Mouse (Mus musculus) heart, embryonic 11.5 days (tissue): ENCODE data around the gene Alox12. TPM values are rescaled to one million over a fixed set of nuclear protein-coding genes. Genes with fewer than 3 reads are reported as not detected.

Source experiments
- ATAC-seq: fragments of 200-750 bp; cut with Nextera tagmentation; replicated peaks from 2 replicates; pipeline ENCODE4 v1.8.0; 2017; ENCODE audit warnings: moderate library complexity; ENCODE audit not compliant: insufficient number of reproducible peaks, low FRiP score, low TSS enrichment
- H3K27ac ChIP-seq: fragments of 300-500 bp; sonication (generic); 2 replicates; pipeline ENCODE4 v1.5.1; 2014; ENCODE audit warnings: mild to moderate bottlenecking, low read depth, low read length
- H3K27me3 ChIP-seq: fragments of 300-500 bp; sonication (generic); 2 replicates; pipeline ENCODE4 v1.6.1; 2014; ENCODE audit warnings: mild to moderate bottlenecking, low read length, mixed read lengths; ENCODE audit not compliant: control insufficient read depth, insufficient read depth
- H3K36me3 ChIP-seq: fragments of 300-500 bp; sonication (generic); 2 replicates; pipeline ENCODE4 v1.6.1; 2014; ENCODE audit warnings: mild to moderate bottlenecking, low read length, moderate library complexity, mixed read lengths; ENCODE audit not compliant: control insufficient read depth, insufficient read depth
- H3K4me1 ChIP-seq: fragments of 300-500 bp; sonication (generic); 2 replicates; pipeline ENCODE4 v1.6.1; 2014; ENCODE audit warnings: low read length; ENCODE audit not compliant: control insufficient read depth, insufficient read depth
- H3K4me2 ChIP-seq: fragments of 300-500 bp; sonication (generic); 2 replicates; pipeline ENCODE4 v1.6.1; 2014; ENCODE audit warnings: mild to moderate bottlenecking, moderate library complexity
- H3K4me3 ChIP-seq: fragments of 300-500 bp; sonication (generic); 2 replicates; pipeline ENCODE4 v1.5.1; 2014; ENCODE audit warnings: low read depth, low read length
- H3K9ac ChIP-seq: fragments of 300-500 bp; sonication (generic); 2 replicates; pipeline ENCODE4 v1.6.1; 2014; ENCODE audit warnings: mild to moderate bottlenecking, low read depth, low read length, moderate library complexity
- H3K9me3 ChIP-seq: fragments of 300-500 bp; sonication (generic); replicated peaks from 2 replicates; pipeline ENCODE4 v1.6.1; 2016; ENCODE audit warnings: low read length; ENCODE audit not compliant: control insufficient read depth
- WGBS: fragments of 180-500 bp; shearing (Covaris S2); extraction: QIAGEN DNeasy Blood & Tissue Kit; methylation state at CpG from one replicate; pipeline ENCODE4 v1.1.7; 2014; ENCODE audit not compliant: insufficient replicate concordance; 5-methylcytosine and 5-hydroxymethylcytosine counted together
- polyA plus RNA-seq: library from polyadenylated mRNA; unstranded; fragments of >200 nt; fragmentation: Nextera tagmentation; extraction: Ambion mirVana; gene quantifications from 2 replicates; pipeline ENCODE4 v1.2.1, GENCODE M21; 2014

Alox12 gene
- polyA plus RNA-seq, 1 experiment from 2014 or later = 5.8 TPM

- peak within 1 kb of the TSS; percentile 48 for H3K4me3 ChIP-seq
- H3K27ac ChIP-seq = peak within 1 kb of the TSS; percentile 93
- 4% methylated on average over 39 of the region's 39 CpGs for WGBS
- peak within 1 kb of the TSS; percentile 68 for H3K4me2 ChIP-seq
- H3K4me1 ChIP-seq = peaks cover 44% of the 10 kb centered on the region
- ATAC-seq = no peak
- peaks cover 55% of the 10 kb centered on the region for H3K27me3 ChIP-seq
- H3K9me3 ChIP-seq = no peaks in the 10 kb centered on the region
- no peaks in the 10 kb centered on the region for H3K36me3 ChIP-seq
- H3K9ac ChIP-seq = peak within 1 kb of the TSS; percentile 75
Measured at GRCm38 (mm10) chr11:70229260-70230010, 25.7 kb downstream of the Alox12 start, which contains the start of gene Bcl6b. Gene Bcl6b, minus strand, starts transcription at chr11:70229798.

DNA sequence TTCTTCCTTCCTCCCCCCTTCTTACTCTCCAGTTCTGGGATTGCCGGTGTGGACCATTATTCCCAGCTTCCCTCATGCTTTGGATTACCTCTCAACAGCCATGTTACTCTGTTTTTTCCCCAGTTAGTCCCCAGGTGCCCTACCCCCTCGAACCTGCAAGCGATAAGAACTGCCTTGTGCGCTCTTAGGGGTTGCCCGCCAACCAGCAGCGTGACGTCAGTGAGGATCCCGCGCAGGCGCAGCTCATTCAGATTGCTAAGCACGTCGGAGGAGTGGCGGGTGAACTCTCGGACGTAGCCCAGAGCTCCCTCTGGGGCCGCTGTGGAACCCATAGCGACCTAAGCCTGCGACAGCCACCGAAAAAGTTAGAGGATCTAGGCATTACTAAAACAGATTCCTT is 26.3 kb downstream of the Alox12 start:
- Histone ChIP-seq H3K4me1 (peaks cover 44% of the 10 kb centered on the region), H3K27ac (peak overlapping the region; percentile 93), H3K9ac (peak overlapping the region; percentile 75), H3K4me3 (peak overlapping the region; percentile 48), H3K4me2 (peak overlapping the region; percentile 68), H3K27me3 (peaks cover 55% of the 10 kb centered on the region), H3K36me3 (no peaks in the 10 kb centered on the region), H3K9me3 (no peaks in the 10 kb centered on the region)
- peak; percentile 74 for ATAC-seq
- WGBS = 0% methylated on average over 19 of the region's 19 CpGs

GRCm38 (mm10) chr11:70227661-70228245 is 27.4 kb downstream of the Alox12 start:
- ATAC-seq = no peak
- H3K36me3 ChIP-seq = no peaks in the 10 kb centered on the region
- 0 out of 2 replicates have a peak overlapping the region, but pooled peaks have one; percentile 18 for H3K27ac ChIP-seq
- H3K9ac ChIP-seq = peak overlapping the region; percentile 75; the same call in 1 of the 2 replicates
- 71% methylated on average over 4 of the region's 4 CpGs for WGBS
- H3K4me1 ChIP-seq = peaks cover 43% of the 10 kb centered on the region
- peak overlapping the region; percentile 48 for H3K4me3 ChIP-seq
- peak overlapping the region; percentile 68 for H3K4me2 ChIP-seq
- peaks cover 55% of the 10 kb centered on the region for H3K27me3 ChIP-seq
- no peaks in the 10 kb centered on the region for H3K9me3 ChIP-seq

DNA sequence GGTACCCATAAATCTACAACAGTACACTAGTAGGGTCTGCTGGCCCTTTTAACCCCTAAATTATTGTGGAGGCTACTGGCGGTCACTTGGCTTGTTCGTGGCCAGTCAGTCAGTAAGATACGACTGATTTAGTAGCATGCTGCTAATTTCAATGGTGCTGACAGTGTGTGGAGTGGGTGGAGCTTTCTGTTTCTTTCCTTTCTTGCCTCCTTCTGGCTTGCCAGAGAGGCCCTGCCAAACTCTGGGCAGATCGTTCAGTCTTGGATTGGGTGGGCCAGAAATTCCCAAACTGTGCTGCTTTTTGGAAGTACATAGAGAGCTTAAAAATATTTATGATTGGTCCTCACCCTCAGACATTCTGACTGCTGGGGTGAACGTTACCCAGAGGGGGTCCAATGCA is 28.0 kb downstream of the Alox12 start:
- H3K27me3 ChIP-seq = peaks cover 55% of the 10 kb centered on the region
- H3K27ac ChIP-seq = 0 out of 2 replicates have a peak overlapping the region, but pooled peaks have one; percentile 18
- peak overlapping the region; percentile 68 for H3K4me2 ChIP-seq
- 26% methylated on average over 5 of the region's 5 CpGs for WGBS
- no peak for ATAC-seq
- H3K9ac ChIP-seq = peak overlapping the region; percentile 34
- H3K4me3 ChIP-seq = peak overlapping the region; percentile 48
- no peaks in the 10 kb centered on the region for H3K36me3 ChIP-seq
- no peaks in the 10 kb centered on the region for H3K9me3 ChIP-seq
- H3K4me1 ChIP-seq = peaks cover 43% of the 10 kb centered on the region

DNA sequence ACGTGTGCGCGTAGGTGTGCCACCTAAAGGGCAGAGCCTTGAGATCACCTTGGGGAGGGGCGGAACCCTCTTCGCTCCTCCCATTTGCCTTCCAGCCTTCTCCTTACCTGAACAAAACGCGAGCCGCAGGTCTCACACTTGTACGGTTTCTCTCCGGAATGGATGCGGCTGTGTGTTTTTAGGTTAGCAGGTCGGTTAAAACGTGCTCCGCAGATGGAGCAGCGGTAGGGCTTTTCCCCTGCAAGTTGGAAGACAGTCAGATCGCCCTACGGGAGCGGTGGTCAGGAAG is 28.6 kb downstream of the Alox12 start:
- H3K4me1 ChIP-seq = peaks cover 48% of the 10 kb centered on the region
- H3K27me3 ChIP-seq = peaks cover 55% of the 10 kb centered on the region

DNA sequence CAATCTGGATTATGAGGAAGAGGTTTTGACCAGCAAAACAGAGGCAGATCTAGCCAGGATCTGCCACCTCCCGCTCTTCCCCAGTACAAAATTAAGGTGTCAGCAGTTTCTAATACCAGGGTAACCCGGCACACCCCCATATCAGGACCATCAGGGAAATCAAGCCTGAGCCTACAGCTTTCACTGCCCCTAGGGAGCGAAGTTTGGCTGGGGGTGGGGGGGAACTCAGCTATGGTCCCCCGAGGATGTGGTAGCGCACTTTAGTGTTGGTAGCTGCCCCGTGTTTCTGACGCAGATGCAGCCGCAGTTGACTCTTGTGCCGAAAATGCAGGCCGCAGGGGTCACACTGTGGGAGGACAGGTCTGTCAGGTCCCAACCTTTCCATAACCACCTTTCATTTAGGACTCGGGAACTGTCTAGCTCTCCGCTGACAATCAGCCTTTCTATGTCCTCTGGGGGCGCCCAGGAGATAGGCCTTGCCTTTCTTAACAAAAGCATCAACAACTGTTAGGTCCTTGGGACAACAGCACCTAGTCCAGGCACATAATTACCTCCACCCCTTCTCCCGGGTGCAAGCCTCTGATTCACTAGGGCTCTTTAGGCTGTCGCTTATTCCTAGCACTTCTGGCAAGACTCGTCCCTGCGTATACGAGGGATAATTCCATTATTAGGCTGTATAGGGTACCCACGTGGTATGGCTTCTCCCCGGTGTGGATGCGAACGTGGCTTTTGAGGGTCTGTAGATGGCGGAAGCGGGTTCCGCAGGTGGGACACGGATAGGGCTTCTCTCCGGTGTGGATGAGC is 29.2 kb downstream of the Alox12 start:
- H3K27me3 ChIP-seq = peaks cover 54% of the 10 kb centered on the region
- H3K27ac ChIP-seq = no peak overlapping the region
- no peaks in the 10 kb centered on the region for H3K9me3 ChIP-seq
- H3K4me3 ChIP-seq = peak overlapping the region; percentile 48
- H3K4me1 ChIP-seq = peaks cover 48% of the 10 kb centered on the region
- H3K9ac ChIP-seq = peak overlapping the region; percentile 34; the same call in 1 of the 2 replicates
- ATAC-seq = no peak
- 20% methylated on average over 27 of the region's 27 CpGs for WGBS
- H3K4me2 ChIP-seq = peak overlapping the region; percentile 68
- no peaks in the 10 kb centered on the region for H3K36me3 ChIP-seq

More for the DNA sequence above, 28.6 kb downstream of the Alox12 start:
- Histone ChIP-seq H3K27ac (no peak overlapping the region), H3K4me2 (peak overlapping the region; percentile 68), H3K9ac (peak overlapping the region; percentile 34), H3K36me3 (no peaks in the 10 kb centered on the region), H3K4me3 (peak overlapping the region; percentile 48), H3K9me3 (no peaks in the 10 kb centered on the region)
- 10% methylated on average over 18 of the region's 18 CpGs for WGBS
- ATAC-seq = no peak

GRCm38 (mm10) chr11:70223724-70224123 is 31.4 kb downstream of the Alox12 start:
- Histone ChIP-seq H3K9me3 (no peaks in the 10 kb centered on the region), H3K9ac (no peak overlapping the region), H3K27me3 (peaks cover 39% of the 10 kb centered on the region), H3K4me3 (no peak overlapping the region), H3K36me3 (no peaks in the 10 kb centered on the region), H3K4me1 (peaks cover 40% of the 10 kb centered on the region), H3K27ac (peak overlapping the region; percentile 60), H3K4me2 (peak overlapping the region; percentile 12; the same call in 1 of the 2 replicates)
- no peak for ATAC-seq
- WGBS = 64% methylated on average over 9 of the region's 9 CpGs
